Mouse (Mus musculus): ENCODE data around the gene Crhr2.

- TF ChIP-seq CTCF (conservative IDR thresholded peaks at IDR 0.05 in 1 of 2, IDR thresholded peaks at IDR 0.05 in 1 of 2; ENCODE audit: low read depth in 2 of 2, low read length in 2 of 2) (no peak), MEF2A (IDR thresholded peaks at IDR 0.05; ENCODE audit: borderline replicate concordance, low read depth, low read length) (no peak), POLR2A (IDR thresholded peaks at IDR 0.05; ENCODE audit: low read depth, low read length) (no peak), NRF1 (IDR thresholded peaks at IDR 0.05; ENCODE audit: low read depth, low read length) (no peak), ZKSCAN1 (IDR thresholded peaks at IDR 0.05; ENCODE audit: borderline replicate concordance, low read depth, low read length) (no peak), TBP (conservative IDR thresholded peaks at IDR 0.05; ENCODE audit: low read depth, low read length) (no peak), ZC3H11A (IDR thresholded peaks at IDR 0.05; ENCODE audit: low read depth, low read length) (no peak)
Observed at GRCm38 (mm10) chr6:55130631-55131030, 2.2 kb downstream of the Crhr2 start.

Data from CH12.LX (cell line).